Mouse (Mus musculus): ENCODE data around the gene Capns1. TPM values are rescaled to one million over a fixed set of nuclear protein-coding genes. Genes with fewer than 3 reads are reported as not detected.

Gene Capns1
- polyA plus RNA-seq, 1 experiment from 2014 or later = 54.9 TPM

DNA sequence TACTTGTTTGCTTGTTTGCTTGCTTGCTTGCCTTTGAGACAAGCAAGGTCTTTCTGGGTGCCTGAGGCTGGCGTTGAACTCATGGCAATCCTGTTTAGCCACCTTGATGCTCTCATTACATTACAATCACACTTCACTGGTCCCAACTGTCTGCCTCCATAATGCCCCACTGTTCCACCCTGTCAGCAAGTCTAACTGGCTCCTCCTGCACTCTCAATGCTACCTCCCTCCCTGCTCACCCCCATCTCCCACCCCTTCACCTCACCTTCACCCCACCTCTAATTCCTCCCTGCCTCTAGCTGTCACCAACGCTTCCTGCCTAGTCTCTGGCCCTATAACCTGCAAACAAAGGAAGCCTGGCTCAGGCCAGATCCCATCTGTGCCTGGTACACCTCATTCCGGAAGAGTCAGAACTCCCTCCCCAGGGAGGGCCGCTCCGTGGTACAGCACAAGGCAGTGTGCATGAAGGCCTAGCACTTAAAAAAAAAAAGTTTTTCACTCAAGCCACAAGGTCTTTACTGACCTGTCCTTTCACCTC is 950 bp downstream of the Capns1 start:
- Histone ChIP-seq H3K27ac (ENCODE audit: low read depth, low read length) (no peak overlapping the region), H3K4me3 (ENCODE audit: low read depth, low read length) (no peak overlapping the region), H3K9ac (ENCODE audit: low read depth, low read length) (no peak overlapping the region), H3K36me3 (ENCODE audit: control insufficient read depth, insufficient read depth, low read length) (no peaks in the 10 kb centered on the region), H3K27me3 (replicated peaks; ENCODE audit: control insufficient read depth, insufficient read depth, low read length) (no peaks in the 10 kb centered on the region), H3K4me1 (replicated peaks; ENCODE audit: control insufficient read depth, insufficient read depth, low read length) (peaks cover 10% of the 10 kb centered on the region), H3K9me3 (ENCODE audit: control insufficient read depth, low read length) (no peaks in the 10 kb centered on the region), H3K4me2 (no peak overlapping the region)
- DNase-seq (ENCODE audit: low spot score) (no peak), ATAC-seq (replicated peaks; ENCODE audit: low FRiP score) (no peak)
- WGBS = 67% methylated on average over 5 of the region's 5 CpGs

DNA sequence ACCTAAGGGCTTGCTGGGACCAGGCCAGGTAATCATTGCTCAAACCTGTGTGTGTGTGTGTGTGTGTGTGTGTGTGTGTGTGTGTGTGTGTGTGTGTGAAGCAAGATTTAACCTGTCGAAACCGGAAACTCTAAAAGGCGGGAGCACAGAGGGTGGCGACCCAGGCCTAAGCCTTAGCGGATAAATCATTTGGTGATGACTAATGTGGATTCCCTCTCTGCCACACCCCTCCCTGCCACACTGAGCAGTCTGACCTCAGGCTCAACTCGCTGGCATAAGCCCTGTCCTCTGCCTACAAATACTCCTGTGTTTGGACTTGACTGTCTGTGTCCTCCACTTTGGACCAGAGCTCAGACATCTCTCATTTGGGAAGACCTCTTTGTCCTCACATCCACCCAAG is 2.4 kb downstream of the Capns1 start:
- Histone ChIP-seq H3K27ac (ENCODE audit: low read depth, low read length) (no peak overlapping the region), H3K27me3 (replicated peaks; ENCODE audit: control insufficient read depth, insufficient read depth, low read length) (no peaks in the 10 kb centered on the region), H3K4me1 (replicated peaks; ENCODE audit: control insufficient read depth, insufficient read depth, low read length) (peaks cover 10% of the 10 kb centered on the region), H3K4me2 (no peak overlapping the region), H3K9me3 (ENCODE audit: control insufficient read depth, low read length) (no peaks in the 10 kb centered on the region), H3K36me3 (ENCODE audit: control insufficient read depth, insufficient read depth, low read length) (peaks cover 6% of the 10 kb centered on the region; the same call in 1 of the 2 replicates), H3K4me3 (ENCODE audit: low read depth, low read length) (no peak overlapping the region), H3K9ac (ENCODE audit: low read depth, low read length) (no peak overlapping the region)
- no peak for ATAC-seq (replicated peaks; ENCODE audit: low FRiP score)
- DNase-seq (ENCODE audit: low spot score) = no peak
- WGBS = 69% methylated on average over 6 of the region's 6 CpGs

DNA sequence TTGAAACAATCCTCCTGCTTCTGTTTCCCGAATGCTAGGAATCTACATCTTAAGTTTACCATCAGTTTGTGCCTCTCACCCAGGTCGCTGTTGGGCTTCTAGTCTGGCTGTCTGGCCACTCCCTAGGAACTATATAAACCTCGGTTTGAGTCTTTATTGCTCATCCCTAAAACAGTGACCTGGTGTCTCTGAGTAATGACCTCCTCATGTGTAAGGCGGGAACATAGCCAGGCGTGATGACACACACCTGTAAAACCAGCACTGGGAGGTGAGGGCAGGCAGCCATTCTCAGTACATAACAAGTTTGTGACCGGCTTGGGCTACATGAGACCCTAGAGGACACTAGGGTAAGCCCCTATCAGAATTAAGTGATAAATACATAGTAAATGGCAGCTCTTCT is 3.1 kb downstream of the Capns1 start:
- DNase-seq (ENCODE audit: low spot score) = no peak
- Histone ChIP-seq H3K9ac (ENCODE audit: low read depth, low read length) (0 out of 2 replicates have a peak overlapping the region, but pooled peaks have one; percentile 15), H3K4me3 (ENCODE audit: low read depth, low read length) (peak overlapping the region; percentile 64; the same call in 1 of the 2 replicates), H3K27ac (ENCODE audit: low read depth, low read length) (no peak overlapping the region), H3K4me2 (peak overlapping the region; percentile 84), H3K4me1 (replicated peaks; ENCODE audit: control insufficient read depth, insufficient read depth, low read length) (peaks cover 10% of the 10 kb centered on the region), H3K27me3 (replicated peaks; ENCODE audit: control insufficient read depth, insufficient read depth, low read length) (no peaks in the 10 kb centered on the region), H3K9me3 (ENCODE audit: control insufficient read depth, low read length) (no peaks in the 10 kb centered on the region), H3K36me3 (ENCODE audit: control insufficient read depth, insufficient read depth, low read length) (peaks cover 8% of the 10 kb centered on the region; the same call in 1 of the 2 replicates)
- WGBS = 62% methylated on average over 6 of the region's 6 CpGs
- ATAC-seq (replicated peaks; ENCODE audit: low FRiP score) = no peak

DNA sequence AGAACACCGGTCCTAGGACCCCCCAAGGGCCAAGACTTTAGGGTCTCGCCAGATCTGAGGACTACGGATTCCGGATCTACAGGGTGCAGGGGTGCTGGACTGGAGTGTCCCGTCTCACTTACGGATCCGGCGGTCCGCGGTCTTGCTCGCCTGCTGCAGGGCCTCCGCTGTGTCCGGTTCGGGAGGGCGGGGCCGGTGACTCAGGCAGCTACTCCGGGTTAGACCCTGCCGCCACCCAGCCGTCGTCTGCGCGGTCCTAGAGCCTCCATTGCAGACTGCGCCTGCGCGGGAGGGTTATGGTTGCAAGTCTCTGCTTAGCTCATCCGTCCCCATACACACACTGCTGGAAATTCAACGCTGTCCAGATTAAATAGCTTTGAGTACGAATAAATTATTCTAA is 3.7 kb downstream of the Capns1 start:
- Histone ChIP-seq H3K9me3 (ENCODE audit: control insufficient read depth, low read length) (no peaks in the 10 kb centered on the region), H3K27me3 (replicated peaks; ENCODE audit: control insufficient read depth, insufficient read depth, low read length) (no peaks in the 10 kb centered on the region), H3K4me3 (ENCODE audit: low read depth, low read length) (peak overlapping the region; percentile 64), H3K9ac (ENCODE audit: low read depth, low read length) (peak overlapping the region; percentile 77), H3K36me3 (ENCODE audit: control insufficient read depth, insufficient read depth, low read length) (peaks cover 10% of the 10 kb centered on the region; the same call in 1 of the 2 replicates), H3K4me1 (replicated peaks; ENCODE audit: control insufficient read depth, insufficient read depth, low read length) (peaks cover 10% of the 10 kb centered on the region), H3K4me2 (peak overlapping the region; percentile 84), H3K27ac (ENCODE audit: low read depth, low read length) (peak overlapping the region; percentile 82)
- under 1% methylated on average over 28 of the region's 28 CpGs for WGBS
- ATAC-seq (replicated peaks; ENCODE audit: low FRiP score) (peak; percentile 89), DNase-seq (ENCODE audit: low spot score) (peak; percentile 98)

DNA sequence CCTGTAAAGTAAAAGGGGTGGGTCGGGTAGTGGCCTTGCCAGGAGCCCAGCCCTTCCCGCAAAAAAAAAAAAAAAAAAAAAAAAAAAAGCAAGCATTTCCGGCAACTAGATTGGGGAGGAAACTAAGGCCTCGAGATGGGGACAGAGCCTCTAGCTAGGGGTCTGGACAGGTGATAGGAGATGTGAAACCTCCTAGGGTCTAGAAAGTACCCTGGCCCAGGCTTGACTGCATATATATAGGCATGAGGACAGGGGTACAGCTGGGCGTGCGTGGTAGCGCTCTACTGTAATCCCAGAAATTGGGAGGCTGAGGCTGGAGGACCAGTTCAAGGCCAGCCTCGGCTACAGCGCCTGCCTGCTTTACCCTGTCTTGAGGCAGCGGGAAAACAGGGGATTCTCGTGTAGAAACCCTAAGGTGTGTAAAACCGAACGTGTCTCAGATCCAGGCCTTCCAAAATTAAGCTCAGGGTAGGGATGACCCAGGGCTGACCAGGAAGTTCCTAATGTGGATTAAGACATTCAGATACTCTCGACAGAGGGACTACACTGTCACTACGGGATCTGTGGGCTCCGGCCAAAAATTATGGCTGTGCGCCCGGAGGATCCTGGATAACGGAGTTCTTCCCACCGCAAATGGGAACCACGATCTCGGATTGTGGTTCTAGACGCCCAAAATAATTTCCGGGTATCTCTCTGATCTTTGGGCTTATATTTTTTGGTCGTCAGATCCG is 4.3 kb downstream of the Capns1 start:
- Histone ChIP-seq H3K9me3 (ENCODE audit: control insufficient read depth, low read length) (no peaks in the 10 kb centered on the region), H3K27ac (ENCODE audit: low read depth, low read length) (peak overlapping the region; percentile 82), H3K27me3 (replicated peaks; ENCODE audit: control insufficient read depth, insufficient read depth, low read length) (no peaks in the 10 kb centered on the region), H3K9ac (ENCODE audit: low read depth, low read length) (peak overlapping the region; percentile 77), H3K4me2 (peak overlapping the region; percentile 84), H3K4me3 (ENCODE audit: low read depth, low read length) (peak overlapping the region; percentile 64), H3K4me1 (replicated peaks; ENCODE audit: control insufficient read depth, insufficient read depth, low read length) (peaks cover 10% of the 10 kb centered on the region), H3K36me3 (ENCODE audit: control insufficient read depth, insufficient read depth, low read length) (peaks cover 11% of the 10 kb centered on the region; the same call in 1 of the 2 replicates)
- under 1% methylated on average over 25 of the region's 26 CpGs for WGBS
- peak; percentile 50 for ATAC-seq (replicated peaks; ENCODE audit: low FRiP score)
- DNase-seq (ENCODE audit: low spot score) = no peak

DNA sequence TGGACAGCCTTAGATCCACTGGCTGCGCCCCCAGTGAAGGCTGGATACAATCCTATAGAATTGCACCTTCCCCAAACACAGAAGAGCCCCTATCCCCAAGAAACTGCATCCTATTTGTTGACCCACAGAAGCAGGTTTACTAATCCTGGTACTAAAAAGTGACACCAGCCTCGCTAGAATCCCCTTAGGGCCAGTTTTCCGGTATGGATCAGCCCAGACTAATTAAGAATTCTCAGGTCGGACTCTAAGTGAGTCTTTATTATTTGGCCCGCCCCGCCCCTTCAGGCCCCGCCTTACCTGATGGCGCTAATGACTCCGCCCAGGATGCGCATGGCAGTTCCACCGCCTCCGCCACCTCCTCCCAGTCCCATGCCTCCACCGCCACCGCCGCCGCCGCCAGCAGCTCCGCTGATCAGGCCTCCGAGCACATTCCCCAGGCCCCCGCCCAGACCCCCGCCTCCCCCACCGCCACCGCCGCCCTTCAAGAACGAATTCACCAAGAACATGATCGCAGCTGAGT is 5.0 kb downstream of the Capns1 start:
- Histone ChIP-seq H3K4me1 (replicated peaks; ENCODE audit: control insufficient read depth, insufficient read depth, low read length) (peaks cover 10% of the 10 kb centered on the region), H3K27ac (ENCODE audit: low read depth, low read length) (peak overlapping the region; percentile 82), H3K9ac (ENCODE audit: low read depth, low read length) (peak overlapping the region; percentile 77), H3K27me3 (replicated peaks; ENCODE audit: control insufficient read depth, insufficient read depth, low read length) (no peaks in the 10 kb centered on the region), H3K4me3 (ENCODE audit: low read depth, low read length) (peak overlapping the region; percentile 64), H3K36me3 (ENCODE audit: control insufficient read depth, insufficient read depth, low read length) (peaks cover 16% of the 10 kb centered on the region), H3K4me2 (peak overlapping the region; percentile 84), H3K9me3 (ENCODE audit: control insufficient read depth, low read length) (no peaks in the 10 kb centered on the region)
- ATAC-seq (replicated peaks; ENCODE audit: low FRiP score) (peak; percentile 78), DNase-seq (ENCODE audit: low spot score) (peak; percentile 88)
- WGBS = 2% methylated on average over 26 of the region's 26 CpGs

DNA sequence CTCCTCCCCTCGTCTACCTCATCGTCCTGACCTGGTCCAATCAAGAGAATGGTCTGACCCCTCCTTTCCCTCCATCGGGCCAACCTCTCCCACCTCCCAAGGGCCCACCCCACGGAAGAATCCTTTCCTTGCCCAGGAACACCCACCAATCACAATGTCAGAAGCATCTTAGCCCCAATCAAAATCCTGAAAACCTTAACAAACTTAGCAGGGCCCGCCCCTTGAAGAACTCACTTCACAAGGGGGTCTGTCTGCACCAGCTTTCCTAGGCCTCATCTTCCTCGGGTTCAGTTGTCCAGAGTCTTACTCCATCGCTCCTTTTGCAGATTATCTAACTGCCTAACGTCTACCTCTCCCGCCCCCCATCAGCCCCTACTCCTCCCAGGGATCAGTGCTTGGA is 5.6 kb downstream of the Capns1 start:
- Histone ChIP-seq H3K9ac (ENCODE audit: low read depth, low read length) (peak overlapping the region; percentile 77; the same call in 1 of the 2 replicates), H3K4me3 (ENCODE audit: low read depth, low read length) (peak overlapping the region; percentile 64), H3K9me3 (ENCODE audit: control insufficient read depth, low read length) (no peaks in the 10 kb centered on the region), H3K4me1 (replicated peaks; ENCODE audit: control insufficient read depth, insufficient read depth, low read length) (peaks cover 10% of the 10 kb centered on the region), H3K27ac (ENCODE audit: low read depth, low read length) (peak overlapping the region; percentile 36; the same call in 1 of the 2 replicates), H3K36me3 (ENCODE audit: control insufficient read depth, insufficient read depth, low read length) (peaks cover 22% of the 10 kb centered on the region), H3K27me3 (replicated peaks; ENCODE audit: control insufficient read depth, insufficient read depth, low read length) (no peaks in the 10 kb centered on the region), H3K4me2 (peak overlapping the region; percentile 84)
- ATAC-seq (replicated peaks; ENCODE audit: low FRiP score) (no peak), DNase-seq (ENCODE audit: low spot score) (no peak)
- WGBS = 51% methylated on average over 9 of the region's 9 CpGs

DNA sequence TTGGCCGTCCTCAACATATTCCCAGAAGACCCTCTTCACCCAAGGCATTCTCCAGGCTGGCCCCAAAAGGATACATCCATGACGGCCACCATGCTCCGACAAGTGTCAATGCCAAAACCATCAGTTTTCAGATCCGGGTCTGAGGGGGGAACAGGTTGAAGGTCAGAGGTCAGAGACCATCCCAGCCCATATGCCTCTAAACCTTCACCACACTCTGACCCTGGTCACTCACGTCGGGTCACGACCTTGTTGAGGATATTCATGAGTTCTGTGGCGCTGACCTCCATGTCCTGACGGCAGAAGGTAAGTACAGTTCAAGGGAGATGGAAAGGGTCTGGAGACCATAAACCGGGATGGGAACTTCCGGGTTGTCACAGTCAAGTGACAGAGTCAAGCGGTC is 6.5 kb downstream of the Capns1 start:
- H3K27ac ChIP-seq (ENCODE audit: low read depth, low read length) = no peak overlapping the region
- H3K9ac ChIP-seq (ENCODE audit: low read depth, low read length) = no peak overlapping the region
- H3K27me3 ChIP-seq (replicated peaks; ENCODE audit: control insufficient read depth, insufficient read depth, low read length) = no peaks in the 10 kb centered on the region
- peaks cover 30% of the 10 kb centered on the region for H3K36me3 ChIP-seq (ENCODE audit: control insufficient read depth, insufficient read depth, low read length)
- peaks cover 10% of the 10 kb centered on the region for H3K4me1 ChIP-seq (replicated peaks; ENCODE audit: control insufficient read depth, insufficient read depth, low read length)
- H3K4me3 ChIP-seq (ENCODE audit: low read depth, low read length) = no peak overlapping the region
- ATAC-seq (replicated peaks; ENCODE audit: low FRiP score) (no peak), DNase-seq (ENCODE audit: low spot score) (no peak)
- H3K4me2 ChIP-seq = no peak overlapping the region
- no peaks in the 10 kb centered on the region for H3K9me3 ChIP-seq (ENCODE audit: control insufficient read depth, low read length)
- WGBS = 87% methylated on average over 12 of the region's 12 CpGs

All from liver, embryonic 11.5 days (tissue).